Mouse (Mus musculus) granulocyte monocyte progenitor cell, adult 5-6 weeks (primary cell): ENCODE results near the gene Tamm41. TPM values are rescaled to one million over a fixed set of nuclear protein-coding genes. Genes with fewer than 3 reads are reported as not detected.

Experiments
- ATAC-seq: replicated peaks from 2 replicates; pipeline ENCODE4 v1.8.0; 2016; ENCODE audit warnings: mild to moderate bottlenecking, moderate TSS enrichment, inconsistent platforms; ENCODE audit not compliant: poor library complexity, severe bottlenecking
- total RNA-seq, 2 experiments: library from RNA; stranded (forward) in 1 of 2; stranded (reverse) in 1 of 2; fragments of 200-712, 200-1000 nt in 1 of 2; fragments of >200 nt in 1 of 2; fragmentation: Nextera tagmentation in 1 of 2; gene quantifications; 2 replicates each; pipeline ENCODE4 v1.2.3; 2014 to 2017

Gene Tamm41
- total RNA-seq, 2 experiments from 2014 or later = 48.6 to 51.7 TPM

DNA sequence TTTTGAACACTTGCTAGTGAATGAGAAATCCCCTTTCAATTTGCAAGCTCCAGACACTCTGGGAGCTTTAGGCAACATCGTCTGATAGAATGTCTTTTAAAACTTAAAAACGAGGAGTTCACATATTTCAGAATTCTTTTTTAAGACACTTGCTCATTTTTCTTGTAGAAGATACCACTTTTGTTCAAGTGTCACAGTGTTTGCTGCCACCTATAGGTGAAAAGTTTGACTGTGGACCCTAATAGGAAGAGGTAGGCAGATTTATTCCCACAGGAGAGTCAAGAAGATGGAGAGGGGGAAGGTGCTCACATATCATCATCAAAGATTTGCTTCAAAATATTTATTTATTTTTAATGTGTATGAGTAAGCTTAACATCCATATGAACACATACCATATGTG is 8.4 kb downstream of the Tamm41 start:
- ATAC-seq = no peak

GRCm38 (mm10) chr6:115027485-115027992 is 10.1 kb downstream of the Tamm41 start:
- no peak for ATAC-seq

DNA sequence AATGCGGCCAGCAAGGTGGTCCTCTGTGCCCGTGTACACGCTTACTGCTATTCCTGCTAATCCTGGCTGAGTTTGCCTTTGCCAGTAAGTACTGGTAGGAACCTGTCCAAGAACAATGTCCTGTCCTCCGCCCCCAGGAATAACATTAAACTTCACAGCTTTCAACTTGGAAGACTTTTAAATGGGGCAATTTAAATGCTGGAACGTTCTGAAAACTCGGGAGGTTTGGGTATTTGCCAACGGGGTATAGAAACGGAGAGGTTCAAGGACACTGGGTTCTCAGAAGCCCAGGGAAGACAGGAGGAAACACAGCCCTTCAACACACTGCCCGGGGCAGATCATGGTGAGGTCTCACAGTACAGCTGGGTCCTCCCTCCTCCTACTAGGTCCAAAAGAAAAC is 14.8 kb downstream of the Tamm41 start:
- no peak for ATAC-seq

DNA sequence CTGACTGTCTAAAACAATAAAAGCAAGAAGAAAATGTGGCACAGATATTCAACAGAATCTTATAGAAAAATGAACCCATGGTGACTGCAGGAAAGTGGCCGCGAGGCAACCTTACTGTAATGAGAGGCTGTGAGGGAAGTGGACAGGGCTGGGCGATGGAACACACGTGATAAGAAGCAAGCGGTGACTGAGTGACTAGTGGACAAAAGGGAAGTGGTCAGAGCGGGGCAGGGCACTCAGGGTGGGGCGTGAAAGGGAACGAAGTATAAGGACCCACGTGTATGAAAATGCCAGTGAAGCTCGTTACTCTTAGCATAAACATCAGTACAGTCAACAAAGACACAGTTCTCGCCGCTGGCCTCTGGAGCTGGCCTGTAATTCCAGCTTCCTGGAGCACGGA is 22.2 kb downstream of the Tamm41 start:
- peak; percentile 95 for ATAC-seq

- ATAC-seq = no peak
Observed at GRCm38 (mm10) chr6:115013574-115013973, 24.1 kb downstream of the Tamm41 start.

GRCm38 (mm10) chr6:115011792-115012191 is 25.9 kb downstream of the Tamm41 start:
- ATAC-seq = no peak

- no peak for ATAC-seq
Observed at GRCm38 (mm10) chr6:115010815-115011214, 26.9 kb downstream of the Tamm41 start.

DNA sequence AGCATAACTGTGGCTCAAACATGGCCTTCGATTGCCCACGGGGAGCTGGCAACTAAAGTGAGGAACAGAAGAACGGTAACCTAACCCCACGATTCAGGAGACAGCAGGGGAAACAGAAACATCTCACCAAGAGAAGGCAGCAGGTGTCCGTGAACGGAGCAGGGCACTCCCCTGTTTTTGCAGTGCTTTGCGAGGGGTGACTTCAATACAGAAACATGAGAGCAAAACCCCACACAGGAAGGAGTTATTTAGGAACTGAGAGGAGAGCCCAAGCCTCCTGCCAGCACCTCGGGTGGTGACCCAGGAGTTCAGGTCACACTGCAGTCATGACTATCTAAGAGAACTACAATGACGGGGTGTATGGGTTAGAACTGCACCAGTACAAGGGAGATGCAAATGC is 27.4 kb downstream of the Tamm41 start:
- no peak for ATAC-seq

DNA sequence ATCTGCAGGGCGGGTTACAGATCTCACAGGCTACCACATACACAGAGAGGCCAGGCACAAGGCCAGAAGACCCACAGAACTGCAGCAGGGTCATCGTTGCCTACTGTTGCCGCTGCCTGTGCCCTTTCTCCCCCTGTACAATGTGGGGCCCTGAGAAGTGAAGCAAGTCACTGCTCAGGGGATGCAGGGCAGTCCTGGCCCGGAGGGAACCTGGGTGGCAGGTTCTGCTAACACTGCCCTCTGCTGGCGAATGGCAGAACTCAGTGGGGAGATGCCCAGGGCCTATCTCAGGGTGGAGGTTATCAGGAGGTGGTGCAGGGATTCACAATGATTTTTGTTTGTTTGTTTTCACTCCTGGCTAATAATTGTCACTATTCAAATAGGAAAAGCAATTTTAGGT is 29.9 kb downstream of the Tamm41 start:
- ATAC-seq = peak; percentile 73

GRCm38 (mm10) chr6:115006948-115007347 is 30.7 kb downstream of the Tamm41 start:
- peak; percentile 80 for ATAC-seq

GRCm38 (mm10) chr6:115006065-115006464 is 31.6 kb downstream of the Tamm41 start:
- peak; percentile 67 for ATAC-seq

DNA sequence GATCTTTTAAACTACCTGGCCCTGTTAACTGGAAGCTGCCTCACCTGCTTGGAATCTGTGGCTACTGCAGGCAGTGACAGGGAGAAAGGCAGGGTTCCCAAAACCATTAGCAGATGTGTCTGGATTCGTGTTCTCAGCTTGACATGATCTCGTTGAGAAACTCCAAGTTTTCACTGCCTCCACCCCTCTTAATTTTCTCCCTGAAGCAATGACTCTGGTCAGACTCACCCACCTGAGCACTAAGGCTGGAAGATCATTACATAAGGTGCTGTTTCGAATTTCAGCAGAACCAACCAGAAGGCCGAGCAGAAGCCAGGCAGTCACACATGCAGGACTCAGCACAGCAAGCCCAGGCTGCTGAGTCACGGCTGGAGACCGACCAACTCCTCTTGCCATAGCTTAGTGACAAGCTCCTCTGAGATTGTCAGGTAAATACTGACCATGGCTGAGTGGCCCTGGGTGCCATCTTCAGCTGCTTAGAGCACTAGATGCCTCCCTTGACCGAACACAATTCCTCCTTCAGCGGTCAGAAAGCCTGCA is 32.3 kb downstream of the Tamm41 start:
- no peak for ATAC-seq

GRCm38 (mm10) chr6:115004636-115005035 is 33.0 kb downstream of the Tamm41 start:
- ATAC-seq = no peak

- no peak for ATAC-seq
Observed at GRCm38 (mm10) chr6:114998374-114999031, 39.2 kb downstream of the Tamm41 start.

DNA sequence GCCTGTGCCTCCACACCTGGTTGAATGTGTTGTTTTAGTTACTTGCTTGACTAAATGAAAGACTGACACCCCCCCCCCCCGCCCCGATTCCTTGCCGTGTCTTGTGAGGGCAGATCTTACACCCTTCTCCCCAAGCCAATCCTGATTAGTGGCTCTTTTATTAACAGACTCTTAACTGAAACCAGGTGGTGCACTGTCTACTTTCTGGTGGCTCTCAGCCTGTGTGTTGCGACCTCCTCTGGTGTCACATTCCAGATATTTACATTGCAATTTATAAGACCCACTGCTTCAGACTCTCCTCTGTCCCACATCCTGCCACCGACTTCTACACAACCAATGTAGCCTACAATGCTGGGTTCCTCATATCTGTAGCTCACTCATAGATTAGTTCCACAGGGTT is 40.2 kb downstream of the Tamm41 start:
- no peak for ATAC-seq

GRCm38 (mm10) chr6:114996910-114997309 is 40.8 kb downstream of the Tamm41 start:
- no peak for ATAC-seq

- ATAC-seq = no peak
Observed at GRCm38 (mm10) chr6:114994079-114994478, 43.6 kb downstream of the Tamm41 start.

GRCm38 (mm10) chr6:114993659-114994058 is 44.0 kb downstream of the Tamm41 start:
- no peak for ATAC-seq

- ATAC-seq = no peak
Observed at GRCm38 (mm10) chr6:114991909-114992308, 45.8 kb downstream of the Tamm41 start.

- ATAC-seq = peak; percentile 67
Observed at GRCm38 (mm10) chr6:114988619-114988980, 49.1 kb downstream of the Tamm41 start.

DNA sequence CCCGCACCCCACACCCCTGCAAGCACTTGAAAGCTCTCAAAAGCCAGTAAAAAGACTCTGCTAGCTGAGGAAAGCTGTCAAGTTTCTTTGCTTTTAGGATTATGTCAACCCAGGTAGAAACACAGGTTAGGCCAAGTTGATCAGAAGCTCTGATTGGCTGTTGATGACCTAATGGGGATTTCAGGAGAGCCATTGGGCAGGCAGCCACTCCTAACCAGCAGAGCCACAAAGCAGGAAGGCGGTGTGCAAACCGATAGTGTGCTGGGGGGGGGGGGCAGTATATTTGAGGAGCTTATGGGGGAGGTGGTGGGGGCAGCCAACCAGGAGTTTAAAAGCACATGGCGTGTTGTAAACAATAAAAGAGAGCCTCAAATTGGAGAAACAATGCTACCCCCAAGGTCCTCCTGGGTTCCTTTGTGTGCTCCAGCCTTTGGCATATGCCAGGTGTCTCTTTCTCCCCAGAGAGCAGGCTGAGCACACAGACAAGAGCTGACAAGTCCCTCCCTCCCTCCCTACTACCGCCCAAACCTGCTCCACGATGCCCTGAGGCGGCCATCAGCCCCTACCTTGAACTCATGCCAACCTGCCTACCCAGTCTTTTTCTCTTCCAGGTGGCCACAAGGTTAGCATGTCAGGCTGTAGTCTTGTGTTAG is 49.6 kb downstream of the Tamm41 start:
- no peak for ATAC-seq

GRCm38 (mm10) chr6:114982671-114983070 is 55.0 kb downstream of the Tamm41 start:
- ATAC-seq = no peak
